Mouse (Mus musculus) lung, adult 2 months (tissue): ENCODE results near the gene Hoxb1. TPM values are rescaled to one million over a fixed set of nuclear protein-coding genes. Genes with fewer than 3 reads are reported as not detected.

Experiments
- DNase-seq: peaks from one replicate; pipeline ENCODE4 v3.0.0; 2022
- H3K4me1 ChIP-seq: fragments of 200-500 bp; 2 replicates; pipeline ENCODE4 v1.6.1; 2011; ENCODE audit warnings: low read length; ENCODE audit not compliant: control insufficient read depth, insufficient read depth
- H3K4me3 ChIP-seq: fragments of 200-500 bp; replicated peaks from 2 replicates; pipeline ENCODE3; 2011; ENCODE audit warnings: low read depth, mild to moderate bottlenecking, control low read depth, low read length; ENCODE audit errors: extremely low read depth
- CTCF ChIP-seq: fragments of 200-500 bp; IDR thresholded peaks from 2 replicates; pipeline ENCODE4 v1.5.1; 2011; ENCODE audit warnings: mild to moderate bottlenecking, low read length, control low read depth; ENCODE audit not compliant: insufficient read depth
- POLR2A ChIP-seq: fragments of 200-500 bp; IDR thresholded peaks from 2 replicates; pipeline ENCODE4 v1.6.1; 2011; ENCODE audit warnings: low read depth, mild to moderate bottlenecking, control low read depth, low read length, borderline replicate concordance; ENCODE audit errors: extremely low read depth
- WGBS: fragments of 180-500 bp; shearing (Covaris S2); methylation state at CpG from one replicate; pipeline ENCODE4 v1.1.7; 2018; 5-methylcytosine and 5-hydroxymethylcytosine counted together
- polyA plus RNA-seq: library from polyadenylated mRNA; depleted of rRNA; stranded (reverse); fragments of >200 nt; gene quantifications from 2 replicates; pipeline ENCODE4 v1.2.3, GENCODE M21; 2012

Gene Hoxb1
- polyA plus RNA-seq, 1 experiment, result not detected

DNA sequence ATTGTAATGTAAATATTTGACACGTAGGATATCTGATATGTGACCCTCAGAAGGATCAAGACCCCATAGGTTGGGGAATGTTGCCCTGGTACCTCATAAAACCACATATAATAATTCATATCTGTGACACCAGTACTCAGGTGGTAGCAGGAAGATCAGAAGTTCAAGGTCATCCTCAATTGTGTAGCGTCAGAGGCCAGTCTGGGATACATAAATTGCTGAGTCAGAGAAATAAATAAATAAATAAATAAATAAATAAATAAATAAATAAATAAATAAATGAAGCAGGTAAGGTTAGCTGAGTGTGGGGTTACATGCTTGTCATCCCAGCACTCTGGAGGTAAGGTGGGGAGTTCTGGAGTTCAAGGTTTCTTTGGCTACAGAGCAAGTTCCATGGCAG lies 22.1 kb downstream of the Hoxb1 start:
- 79% methylated on average over 2 of the region's 2 CpGs for WGBS
- DNase-seq, result no peak
- no peak for TF ChIP-seq POLR2A
- TF ChIP-seq CTCF, result no peak
- Histone ChIP-seq H3K4me1 (no peaks in the 10 kb centered on the region), H3K4me3 (no peak overlapping the region)

DNA sequence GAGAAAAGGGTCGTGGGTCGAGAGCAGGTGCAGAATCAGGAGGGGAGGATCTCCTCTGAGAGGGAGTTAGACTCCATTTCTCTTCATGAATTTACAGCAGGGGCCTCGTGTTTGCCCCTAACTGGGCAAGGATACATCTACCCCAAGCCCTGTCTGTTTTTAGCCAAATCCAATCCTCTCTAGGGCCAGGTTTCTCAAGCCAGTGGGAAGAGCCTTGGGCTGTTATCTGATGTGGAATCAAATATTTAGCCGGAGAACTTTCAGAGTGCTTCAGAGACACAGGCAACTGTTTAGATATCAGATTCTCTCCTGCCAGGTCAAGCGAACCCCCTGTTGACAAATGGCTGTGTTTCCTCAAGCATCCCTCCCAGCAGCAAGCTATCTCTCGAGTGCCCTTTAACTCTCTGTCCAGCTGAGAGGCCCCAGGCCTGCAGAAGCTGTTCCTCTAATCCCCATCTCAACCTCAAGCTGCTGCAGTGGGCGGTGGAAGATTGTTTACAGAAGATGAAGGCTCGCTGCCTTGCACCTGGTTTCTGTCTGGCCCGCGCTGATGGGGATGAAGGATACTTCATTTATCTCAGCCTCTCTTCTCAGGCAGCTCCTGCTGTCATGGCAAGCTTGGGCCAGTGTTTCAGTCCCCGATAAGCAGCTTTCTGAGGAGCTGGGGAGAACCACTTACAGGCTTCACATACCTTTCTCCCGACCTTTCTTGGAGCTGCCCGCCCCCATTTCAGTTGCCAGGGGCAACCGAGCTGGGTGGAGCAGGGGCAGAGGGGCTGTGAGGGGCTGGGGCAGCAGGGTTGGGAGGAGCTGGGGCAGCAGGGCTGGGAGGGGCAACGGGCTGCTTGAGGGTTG lies 31.4 kb downstream of the Hoxb1 start:
- 34% methylated on average over 15 of the region's 15 CpGs for WGBS
- Histone ChIP-seq H3K4me3 (no peak overlapping the region), H3K4me1 (peaks cover 2% of the 10 kb centered on the region)
- peak; percentile 22 for DNase-seq
- TF ChIP-seq CTCF (no peak), POLR2A (no peak)

DNA sequence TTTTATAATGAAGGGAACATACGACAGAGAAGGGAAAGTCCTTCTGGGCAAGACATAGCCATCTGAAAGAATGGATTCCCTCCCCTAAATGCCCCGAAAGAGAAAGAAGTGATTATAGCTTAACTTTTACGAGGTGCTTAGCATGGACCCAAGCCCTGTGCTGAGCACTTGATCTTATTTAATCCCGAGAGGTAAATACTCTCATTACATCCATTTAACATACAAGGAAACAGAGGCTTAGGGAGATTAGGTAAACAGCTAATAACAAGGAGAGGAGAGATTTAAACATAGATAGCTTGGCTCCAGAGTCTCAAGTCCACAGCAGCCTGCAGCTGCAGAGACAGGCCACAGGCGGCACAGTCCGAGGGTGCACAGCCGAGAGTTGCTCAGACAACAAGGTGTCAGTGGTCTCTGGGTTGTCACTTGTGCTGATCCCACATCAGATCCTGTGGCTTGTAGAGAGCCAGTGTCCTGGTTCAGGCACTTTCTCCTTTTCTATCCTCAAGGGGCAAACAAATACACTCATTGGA lies 32.3 kb downstream of the Hoxb1 start:
- no peak for DNase-seq
- peaks cover 2% of the 10 kb centered on the region for H3K4me1 ChIP-seq
- WGBS, result 44% methylated on average over 7 of the region's 7 CpGs
- no peak overlapping the region for H3K4me3 ChIP-seq
- TF ChIP-seq CTCF (no peak; the same call in 1 of the 2 replicates), POLR2A (no peak)

DNA sequence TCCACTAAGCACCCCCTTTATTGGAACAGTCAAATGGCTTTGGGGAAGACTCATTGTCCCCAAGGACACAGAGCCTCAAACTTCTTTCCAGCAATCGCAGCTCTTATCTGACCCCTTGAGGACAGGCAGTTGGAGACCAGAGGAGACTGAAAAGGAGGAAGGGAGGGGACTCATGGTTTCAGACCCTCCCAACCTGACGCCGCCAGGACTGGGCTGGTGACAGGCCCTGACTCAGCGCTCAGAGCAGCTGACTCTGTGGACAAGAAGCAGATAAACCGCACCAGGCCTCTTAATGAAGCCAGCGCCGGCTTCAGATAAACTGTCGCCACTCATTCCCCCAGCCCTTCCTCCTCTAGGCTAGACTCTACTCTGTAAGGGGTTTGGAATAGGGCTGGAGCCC lies 34.4 kb downstream of the Hoxb1 start:
- 36% methylated on average over 8 of the region's 8 CpGs for WGBS
- no peak for DNase-seq

DNA sequence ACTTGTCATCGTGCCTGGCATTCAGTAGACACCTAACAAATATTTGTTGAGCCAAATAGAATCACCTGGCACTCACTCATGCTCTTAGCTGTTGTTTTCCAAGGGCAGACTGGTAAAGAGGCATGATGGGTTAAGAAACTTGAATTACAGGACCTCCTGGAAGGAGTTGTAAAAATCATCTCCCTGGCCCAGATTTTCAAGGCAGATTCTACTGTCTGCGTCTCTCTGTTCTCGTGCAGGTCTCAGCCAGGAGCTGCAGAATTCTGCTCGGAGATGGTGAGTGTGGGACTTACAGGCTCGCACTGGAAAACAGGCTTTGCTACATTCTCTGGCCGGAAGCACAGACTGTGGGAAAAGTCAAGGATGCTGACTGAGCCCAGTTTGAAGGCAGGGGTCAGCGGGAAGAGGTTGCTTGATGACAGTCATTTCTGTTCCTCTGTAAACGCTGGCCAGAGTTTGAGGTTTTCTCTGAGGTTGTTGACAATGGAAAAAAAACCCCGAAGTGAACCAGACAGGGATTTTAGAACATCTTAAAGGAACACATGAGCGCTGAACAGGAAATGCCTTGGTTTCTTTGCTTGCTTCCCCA lies 38.6 kb downstream of the Hoxb1 start:
- DNase-seq, result no peak
- no peak overlapping the region for H3K4me3 ChIP-seq
- 35% methylated on average over 10 of the region's 10 CpGs for WGBS
- peaks cover 7% of the 10 kb centered on the region for H3K4me1 ChIP-seq
- TF ChIP-seq POLR2A, result no peak
- TF ChIP-seq CTCF, result no peak

More for the DNA sequence above, 34.4 kb downstream of the Hoxb1 start:
- Histone ChIP-seq H3K4me1 (peaks cover 2% of the 10 kb centered on the region), H3K4me3 (no peak overlapping the region)
- no peak for TF ChIP-seq POLR2A
- TF ChIP-seq CTCF, result no peak

DNA sequence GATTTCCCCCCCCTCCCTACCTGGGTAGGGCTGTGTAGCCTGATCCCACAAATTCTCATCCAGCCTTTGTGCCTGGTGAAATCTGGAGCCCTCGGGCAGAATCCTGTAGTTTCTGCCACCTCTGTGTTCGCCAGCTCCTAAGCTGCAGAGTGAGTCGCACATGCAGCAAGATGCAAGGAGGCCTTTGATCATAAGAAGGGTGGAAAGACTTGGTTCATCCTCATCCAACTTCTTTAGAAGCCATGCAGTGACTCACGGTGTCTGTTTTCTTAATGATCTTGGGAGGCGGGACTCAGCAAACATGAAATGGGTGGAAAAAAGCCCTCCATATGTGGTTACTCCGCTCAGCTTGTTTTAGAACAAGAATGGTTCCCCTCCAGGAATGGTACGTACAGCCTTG lies 39.3 kb downstream of the Hoxb1 start:
- H3K4me3 ChIP-seq, result no peak overlapping the region
- WGBS, result 73% methylated on average over 7 of the region's 7 CpGs
- no peak for DNase-seq
- no peak for TF ChIP-seq POLR2A
- no peak for TF ChIP-seq CTCF
- H3K4me1 ChIP-seq, result peaks cover 7% of the 10 kb centered on the region

DNA sequence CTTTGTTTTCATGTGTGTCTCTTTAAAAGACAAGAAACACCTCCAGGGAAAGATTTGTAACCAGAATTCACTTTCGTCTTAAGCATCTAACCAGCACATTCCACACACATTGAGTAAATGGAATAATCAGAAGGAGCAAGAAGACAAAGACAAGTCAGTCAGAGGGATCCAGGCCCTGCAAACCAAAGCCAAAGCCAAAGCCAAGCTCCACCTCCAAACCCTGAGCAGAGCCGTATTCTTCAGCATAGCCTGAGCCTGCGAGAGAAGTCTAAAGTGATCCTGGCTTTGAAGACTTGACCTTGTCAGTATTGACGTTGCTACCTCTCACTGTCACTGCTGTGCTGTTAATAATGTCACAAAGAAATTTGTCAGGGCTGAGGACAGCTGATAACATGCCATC lies 40.0 kb downstream of the Hoxb1 start:
- no peak for DNase-seq
- no peak for TF ChIP-seq POLR2A
- TF ChIP-seq CTCF, result no peak
- 69% methylated on average over 4 of the region's 4 CpGs for WGBS
- Histone ChIP-seq H3K4me1 (peaks cover 7% of the 10 kb centered on the region), H3K4me3 (no peak overlapping the region)

DNA sequence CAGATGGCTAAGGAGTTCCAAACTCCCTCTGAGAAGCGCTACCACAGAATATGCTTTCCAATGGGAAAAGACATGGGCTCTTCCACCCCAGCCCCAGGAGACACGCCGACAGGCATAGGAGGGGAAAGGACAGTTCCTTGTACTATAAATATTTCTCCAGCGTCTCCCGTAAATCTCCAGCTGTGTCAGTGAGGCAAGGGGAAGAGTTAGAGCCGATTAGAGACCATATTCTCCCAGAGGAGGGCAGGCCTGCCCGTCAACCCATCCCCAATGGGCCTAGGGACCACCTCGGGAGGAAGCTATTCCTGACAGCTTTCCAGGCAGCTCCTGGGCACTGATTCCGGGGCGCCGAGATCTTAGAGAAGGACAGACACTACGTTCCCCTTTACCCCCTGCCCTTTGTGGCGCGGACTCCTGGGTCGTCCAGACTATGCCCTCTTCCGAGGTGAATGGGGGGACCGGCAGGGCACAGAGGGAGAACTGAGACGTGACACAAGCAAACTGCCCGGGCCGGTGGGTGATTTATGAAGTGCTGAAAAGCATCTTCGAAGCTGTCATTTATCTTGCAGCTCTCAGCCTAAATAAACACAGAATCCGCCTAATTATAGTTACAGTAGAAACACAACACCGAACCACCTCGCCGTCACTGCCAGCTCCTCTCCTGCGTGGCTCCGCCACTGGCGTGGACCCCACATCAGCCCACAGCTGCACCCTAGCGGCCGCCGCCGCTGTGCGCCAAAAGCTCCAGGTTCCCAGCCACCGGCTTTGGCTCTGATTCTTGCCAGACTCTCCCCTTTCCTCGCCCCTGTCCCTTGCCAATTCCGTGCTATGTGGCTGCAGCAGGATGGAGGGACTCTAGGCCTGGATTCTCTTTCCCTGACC lies 41.9 kb downstream of the Hoxb1 start:
- no peak for TF ChIP-seq POLR2A
- TF ChIP-seq CTCF, result peak; percentile 62
- DNase-seq, result peak; percentile 69
- peaks cover 5% of the 10 kb centered on the region; the same call in 1 of the 2 replicates for H3K4me1 ChIP-seq
- peak overlapping the region; percentile 22 for H3K4me3 ChIP-seq
- WGBS, result 11% methylated on average over 36 of the region's 36 CpGs
